Mouse (Mus musculus): Measurements from ENCODE around the gene Adprhl1. TPM values are rescaled to one million over a fixed set of nuclear protein-coding genes. Genes with fewer than 3 reads are reported as not detected.

Gene Adprhl1
- 0.06 TPM in 1 of 2 replicates, not detected in the other for polyA plus RNA-seq (2012; rRNA removed)

DNA sequence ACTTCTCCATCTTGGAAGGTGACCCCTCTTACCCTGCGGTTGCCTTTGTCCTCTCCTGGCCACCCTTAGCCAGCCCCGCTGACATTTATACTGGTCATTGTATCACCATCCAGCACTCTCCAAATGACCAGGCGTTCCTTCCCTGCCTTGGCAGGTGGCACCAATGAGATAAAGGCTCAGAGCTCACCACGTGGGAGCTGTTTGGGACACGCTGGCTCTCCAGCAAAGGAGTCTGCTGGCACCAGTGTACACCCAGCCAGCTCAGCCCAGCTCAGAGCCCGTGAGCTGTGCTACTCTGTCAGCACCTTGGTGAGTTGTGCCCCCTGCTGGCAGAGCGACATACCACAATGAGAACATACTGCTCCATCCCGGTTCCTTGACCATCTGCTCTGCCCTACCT, at the start of gene Adprhl1:
Gene Adprhl1 (minus strand): TSS at position 144 of the 400 bp plus-strand sequence.
- TF ChIP-seq POLR2A (IDR thresholded peaks at IDR 0.05; ENCODE audit: control insufficient read depth, low read depth, low read length): no peak
- TF ChIP-seq CTCF (IDR thresholded peaks at IDR 0.05; ENCODE audit: control insufficient read depth, insufficient read depth, insufficient replicate concordance, low read depth, low read length): peak; percentile 84; the same call in 1 of the 2 replicates
- Histone ChIP-seq H3K36me3 (ENCODE audit: control insufficient read depth, insufficient read depth, low read length) (no peaks in the 10 kb centered on the region; the same call in 1 of the 2 replicates), H3K4me3 (ENCODE audit: control insufficient read depth, low read depth, low read length) (no peak within 1 kb of the TSS), H3K27ac (ENCODE audit: control insufficient read depth, insufficient read depth, low read depth, low read length) (no peak within 1 kb of the TSS), H3K27me3 (ENCODE audit: control insufficient read depth, insufficient read depth, low read length) (no peaks in the 10 kb centered on the region), H3K4me1 (ENCODE audit: control insufficient read depth, insufficient read depth, low read length) (no peaks in the 10 kb centered on the region; the same call in 1 of the 2 replicates)

DNA sequence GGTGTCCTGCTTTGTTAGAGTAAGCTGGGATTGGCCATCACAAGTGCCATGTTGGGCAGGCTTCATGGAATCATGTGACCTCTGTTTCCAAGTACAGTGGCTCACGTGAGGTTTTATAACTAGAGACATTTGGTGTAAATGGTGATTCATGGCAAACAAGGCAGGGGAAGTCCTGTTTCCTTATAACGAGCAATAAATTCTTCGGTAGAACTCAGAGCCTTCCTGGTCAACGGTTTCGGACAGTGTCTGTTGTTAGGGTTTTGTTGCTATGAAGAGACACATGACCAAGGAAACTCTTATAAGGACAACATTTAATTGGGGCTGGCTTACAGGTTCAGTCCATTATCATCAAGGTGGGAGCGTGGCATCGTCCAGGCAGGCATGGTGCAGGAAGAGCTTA, 47.1 kb upstream of the Adprhl1 start:
- H3K36me3 ChIP-seq (ENCODE audit: control insufficient read depth, insufficient read depth, low read length): no peaks in the 10 kb centered on the region; the same call in none of the 2 replicates

DNA sequence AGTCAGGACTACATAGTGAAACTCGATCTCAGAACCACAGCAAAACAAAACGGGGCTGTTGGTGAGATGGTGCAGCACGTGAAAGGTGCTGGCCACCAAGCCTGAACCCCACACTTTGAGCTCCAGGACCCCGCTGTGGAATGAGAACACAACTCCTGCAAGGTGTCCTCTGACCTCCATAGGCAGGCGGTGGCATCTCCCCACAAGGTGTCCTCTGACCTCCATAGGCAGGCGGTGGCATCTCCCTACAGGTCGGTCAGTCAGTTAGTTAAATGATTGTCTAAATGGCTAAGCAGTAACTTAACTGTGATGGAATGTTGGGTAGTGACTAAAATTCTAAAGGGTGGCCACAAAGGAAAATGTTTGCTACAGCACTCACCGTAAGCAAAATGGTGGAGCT, 45.6 kb upstream of the Adprhl1 start:
- Histone ChIP-seq H3K27me3 (ENCODE audit: control insufficient read depth, insufficient read depth, low read length) (no peaks in the 10 kb centered on the region), H3K4me1 (ENCODE audit: control insufficient read depth, insufficient read depth, low read length) (peaks cover 11% of the 10 kb centered on the region), H3K4me3 (ENCODE audit: control insufficient read depth, low read depth, low read length) (peak overlapping the region; percentile 52), H3K36me3 (ENCODE audit: control insufficient read depth, insufficient read depth, low read length) (no peaks in the 10 kb centered on the region; the same call in none of the 2 replicates), H3K27ac (ENCODE audit: control insufficient read depth, insufficient read depth, low read depth, low read length) (peak overlapping the region; percentile 44; the same call in 1 of the 2 replicates)
- TF ChIP-seq CTCF (IDR thresholded peaks at IDR 0.05; ENCODE audit: control insufficient read depth, insufficient read depth, insufficient replicate concordance, low read depth, low read length) (no peak), POLR2A (IDR thresholded peaks at IDR 0.05; ENCODE audit: control insufficient read depth, low read depth, low read length) (no peak)

More for the DNA sequence above, 47.1 kb upstream of the Adprhl1 start:
- Histone ChIP-seq H3K27me3 (ENCODE audit: control insufficient read depth, insufficient read depth, low read length) (no peaks in the 10 kb centered on the region), H3K4me1 (ENCODE audit: control insufficient read depth, insufficient read depth, low read length) (peaks cover 11% of the 10 kb centered on the region), H3K27ac (ENCODE audit: control insufficient read depth, insufficient read depth, low read depth, low read length) (no peak overlapping the region), H3K4me3 (ENCODE audit: control insufficient read depth, low read depth, low read length) (no peak overlapping the region)
- TF ChIP-seq CTCF (IDR thresholded peaks at IDR 0.05; ENCODE audit: control insufficient read depth, insufficient read depth, insufficient replicate concordance, low read depth, low read length): no peak
- no peak for TF ChIP-seq POLR2A (IDR thresholded peaks at IDR 0.05; ENCODE audit: control insufficient read depth, low read depth, low read length)

DNA sequence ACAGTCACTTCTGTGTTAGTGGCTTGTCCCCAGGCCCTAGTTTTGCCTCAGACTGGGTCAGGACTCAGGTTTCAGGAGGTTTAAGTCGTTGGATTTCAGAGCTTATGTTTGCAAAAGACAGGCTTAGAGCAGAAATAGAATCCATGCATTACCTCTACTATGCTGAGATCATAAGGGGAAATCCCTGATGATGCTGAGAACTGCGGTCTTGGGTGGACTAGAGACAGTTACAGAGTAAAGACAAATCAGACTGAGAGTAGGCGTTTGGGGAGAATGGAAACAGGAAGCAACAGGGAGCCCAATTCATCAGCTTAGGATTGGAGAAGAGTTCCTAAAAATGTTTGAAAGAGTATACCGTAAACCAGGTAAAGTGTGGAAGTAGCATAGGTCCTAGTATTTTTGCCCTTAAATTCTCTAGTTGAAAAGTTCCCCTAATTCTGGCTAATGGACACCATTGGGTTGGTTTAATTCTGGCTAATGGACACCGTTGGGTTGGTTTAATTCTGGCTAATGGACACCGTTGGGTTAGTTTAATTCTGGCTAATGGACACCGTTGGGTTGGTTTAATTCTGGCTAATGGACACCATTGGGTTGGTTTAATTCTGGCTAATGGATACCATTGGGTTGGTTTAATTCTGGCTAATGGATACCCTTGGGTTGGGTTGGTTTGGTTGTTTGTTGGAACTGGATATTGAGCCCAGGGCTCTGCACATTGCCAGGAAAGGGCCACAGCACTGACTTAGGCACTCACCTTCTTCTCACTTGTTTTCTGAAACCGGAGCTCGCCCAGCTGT, 39.9 kb upstream of the Adprhl1 start:
- H3K4me3 ChIP-seq (ENCODE audit: control insufficient read depth, low read depth, low read length): no peak overlapping the region
- TF ChIP-seq POLR2A (IDR thresholded peaks at IDR 0.05; ENCODE audit: control insufficient read depth, low read depth, low read length): no peak
- no peak for TF ChIP-seq CTCF (IDR thresholded peaks at IDR 0.05; ENCODE audit: control insufficient read depth, insufficient read depth, insufficient replicate concordance, low read depth, low read length)
- H3K4me1 ChIP-seq (ENCODE audit: control insufficient read depth, insufficient read depth, low read length): no peaks in the 10 kb centered on the region
- peaks cover 1% of the 10 kb centered on the region; the same call in 1 of the 2 replicates for H3K36me3 ChIP-seq (ENCODE audit: control insufficient read depth, insufficient read depth, low read length)
- no peaks in the 10 kb centered on the region for H3K27me3 ChIP-seq (ENCODE audit: control insufficient read depth, insufficient read depth, low read length)
- H3K27ac ChIP-seq (ENCODE audit: control insufficient read depth, insufficient read depth, low read depth, low read length): no peak overlapping the region

DNA sequence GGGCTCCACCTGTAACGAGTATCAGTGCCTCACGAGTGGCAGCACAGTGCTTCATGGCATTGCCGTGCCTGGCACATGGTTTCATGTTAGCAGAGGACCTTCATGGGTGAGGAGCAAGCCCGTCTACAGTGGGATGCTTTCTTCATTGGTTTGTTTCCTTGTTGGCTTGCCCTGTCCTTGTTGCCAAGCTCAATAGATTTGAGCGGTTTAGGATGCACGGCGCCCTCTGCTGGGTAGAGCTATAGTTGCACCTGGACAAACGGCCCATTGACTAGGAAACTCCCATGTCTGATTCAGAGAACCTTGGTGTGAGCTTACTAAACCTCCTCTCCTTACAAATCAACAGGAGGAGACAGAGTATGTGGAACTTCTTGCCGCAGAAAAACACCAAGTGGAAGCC, 38.4 kb upstream of the Adprhl1 start:
- H3K27ac ChIP-seq (ENCODE audit: control insufficient read depth, insufficient read depth, low read depth, low read length): no peak overlapping the region
- no peak overlapping the region for H3K4me3 ChIP-seq (ENCODE audit: control insufficient read depth, low read depth, low read length)
- no peaks in the 10 kb centered on the region for H3K4me1 ChIP-seq (ENCODE audit: control insufficient read depth, insufficient read depth, low read length)
- no peaks in the 10 kb centered on the region for H3K27me3 ChIP-seq (ENCODE audit: control insufficient read depth, insufficient read depth, low read length)
- peak; percentile 87; the same call in 1 of the 2 replicates for TF ChIP-seq CTCF (IDR thresholded peaks at IDR 0.05; ENCODE audit: control insufficient read depth, insufficient read depth, insufficient replicate concordance, low read depth, low read length)
- TF ChIP-seq POLR2A (IDR thresholded peaks at IDR 0.05; ENCODE audit: control insufficient read depth, low read depth, low read length): no peak
- peaks cover 1% of the 10 kb centered on the region; the same call in 1 of the 2 replicates for H3K36me3 ChIP-seq (ENCODE audit: control insufficient read depth, insufficient read depth, low read length)

DNA sequence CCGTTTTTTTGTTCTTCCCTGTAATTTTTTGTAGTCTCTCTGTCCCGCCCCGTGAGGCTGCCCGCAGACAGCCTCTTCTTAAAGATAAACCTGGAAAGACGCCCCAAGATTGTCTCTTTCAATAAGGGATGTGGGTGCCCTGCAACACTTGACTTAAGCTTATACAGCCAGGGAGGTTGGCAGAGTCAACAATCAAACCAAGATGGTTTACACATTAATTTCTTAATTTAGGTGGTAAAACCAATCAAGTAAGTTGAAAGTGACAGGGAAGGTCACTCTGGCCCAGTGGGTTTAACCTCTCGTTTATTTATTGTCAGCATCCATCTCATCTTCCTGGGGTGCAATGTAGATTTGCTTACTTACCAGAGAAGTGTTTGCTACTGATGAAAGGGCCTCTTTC, 34.7 kb upstream of the Adprhl1 start:
- Histone ChIP-seq H3K4me1 (ENCODE audit: control insufficient read depth, insufficient read depth, low read length) (peaks cover 5% of the 10 kb centered on the region), H3K36me3 (ENCODE audit: control insufficient read depth, insufficient read depth, low read length) (no peaks in the 10 kb centered on the region; the same call in 1 of the 2 replicates), H3K27ac (ENCODE audit: control insufficient read depth, insufficient read depth, low read depth, low read length) (no peak overlapping the region), H3K27me3 (ENCODE audit: control insufficient read depth, insufficient read depth, low read length) (no peaks in the 10 kb centered on the region), H3K4me3 (ENCODE audit: control insufficient read depth, low read depth, low read length) (peak overlapping the region; percentile 95)
- no peak for TF ChIP-seq CTCF (IDR thresholded peaks at IDR 0.05; ENCODE audit: control insufficient read depth, insufficient read depth, insufficient replicate concordance, low read depth, low read length)
- TF ChIP-seq POLR2A (IDR thresholded peaks at IDR 0.05; ENCODE audit: control insufficient read depth, low read depth, low read length): no peak
